Mouse (Mus musculus) Patski (cell line): ENCODE results near the gene Fxyd6. TPM values are rescaled to one million over a fixed set of nuclear protein-coding genes. Genes with fewer than 3 reads are reported as not detected.

Experiments used
- ATAC-seq: fragments of 100-300 bp; one replicate; pipeline ENCODE4 v1.8.0; 2021
- CTCF ChIA-PET: fragments of 350-600 bp; sonication (Branson Sonifier 250); formaldehyde crosslinking; loops from one replicate; lab custom pipeline; 2022; ENCODE audit warnings: inconsistent platforms; lab: Charles Lee
- POLR2A ChIA-PET: fragments of 350-600 bp; sonication (Branson Sonifier 250); formaldehyde crosslinking; loops from one replicate; lab custom pipeline; 2022; ENCODE audit warnings: antibody characterized with exemption, inconsistent platforms; lab: Charles Lee
- DNase-seq: peaks from one replicate; pipeline ENCODE4 v3.0.0-alpha.2; 2011; ENCODE audit warnings: low read depth, low spot score
- H3K27me3 ChIP-seq: fragments of 371-371 bp; one replicate; pipeline ENCODE4 v1.5.1; 2021
- CTCF ChIP-seq: fragments of 100-300 bp; IDR thresholded peaks from one replicate; pipeline ENCODE4 v1.5.1; 2021
- in situ Hi-C: fragments of 300-500 bp; cut with MboI; formaldehyde crosslinking; loops from 3 replicates; pipeline ENCODE4 v1.11.1; 2018; ENCODE audit warnings: low pct_unique_long_range_greater_than_20kb, mixed read lengths
- polyA plus RNA-seq: library from polyadenylated mRNA; unstranded; gene quantifications from one replicate; pipeline ENCODE4 v1.2.3, GENCODE M21; 2021

The Fxyd6 gene
- polyA plus RNA-seq, 1 experiment from 2014 or later = 0.03 TPM

DNA sequence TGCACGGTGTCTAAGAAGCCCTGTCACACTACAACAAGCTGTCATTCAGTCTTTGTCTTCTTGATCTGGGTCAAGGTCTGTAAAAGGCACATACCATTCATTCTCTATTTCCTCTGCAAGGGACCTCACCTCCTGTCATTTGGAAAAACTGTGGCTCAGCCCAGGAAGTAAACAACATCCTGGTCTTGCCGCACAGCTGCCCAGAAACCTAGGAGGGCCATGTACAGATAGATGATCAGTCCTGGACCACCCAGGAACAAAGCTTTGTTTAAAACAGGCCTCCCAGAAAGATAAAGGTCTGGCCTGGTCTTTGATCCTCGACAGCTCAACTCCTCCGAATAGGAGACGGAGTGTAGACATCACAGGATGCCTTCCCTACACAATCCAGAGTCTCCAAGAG lies 20.1 kb upstream of the Fxyd6 start:
- no peak for TF ChIP-seq CTCF
- DNase-seq (no peak), ATAC-seq (no peak)
- ChIA-PET POLR2A (no interaction called here), CTCF (no interaction called here)
- peaks cover 43% of the 10 kb centered on the region for H3K27me3 ChIP-seq
- in situ Hi-C loops = no loop called here

GRCm38 (mm10) chr9:45355192-45355591 lies 14.8 kb upstream of the Fxyd6 start:
- no peak for TF ChIP-seq CTCF
- peaks cover 33% of the 10 kb centered on the region for H3K27me3 ChIP-seq
- ChIA-PET POLR2A (no interaction called here), CTCF (no interaction called here)
- in situ Hi-C loops = no loop called here
- no peak for ATAC-seq
- no peak for DNase-seq

DNA sequence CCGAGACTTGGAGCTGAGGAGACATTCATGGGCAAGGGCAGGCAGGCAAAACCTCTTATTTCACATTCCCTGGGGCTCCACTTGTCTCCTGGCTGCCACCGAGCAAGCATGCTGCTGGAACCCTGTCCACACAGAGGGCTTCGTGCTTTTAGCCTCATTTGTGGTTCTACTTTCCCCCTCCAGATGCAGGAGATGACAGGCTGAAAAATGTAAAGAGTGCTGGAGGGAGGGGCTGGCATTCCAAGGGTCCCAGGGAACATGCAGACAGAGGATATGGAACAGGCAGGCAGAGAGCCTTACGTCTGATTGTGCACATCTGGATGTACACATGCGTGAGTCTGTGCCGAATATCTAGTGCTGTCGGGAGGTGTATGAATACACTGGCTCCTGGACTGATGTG lies 11.6 kb upstream of the Fxyd6 start:
- ChIA-PET POLR2A (no interaction called here), CTCF (no interaction called here)
- DNase-seq = no peak
- ATAC-seq = no peak
- no peak for TF ChIP-seq CTCF
- in situ Hi-C loops = no loop called here
- peaks cover 26% of the 10 kb centered on the region for H3K27me3 ChIP-seq

DNA sequence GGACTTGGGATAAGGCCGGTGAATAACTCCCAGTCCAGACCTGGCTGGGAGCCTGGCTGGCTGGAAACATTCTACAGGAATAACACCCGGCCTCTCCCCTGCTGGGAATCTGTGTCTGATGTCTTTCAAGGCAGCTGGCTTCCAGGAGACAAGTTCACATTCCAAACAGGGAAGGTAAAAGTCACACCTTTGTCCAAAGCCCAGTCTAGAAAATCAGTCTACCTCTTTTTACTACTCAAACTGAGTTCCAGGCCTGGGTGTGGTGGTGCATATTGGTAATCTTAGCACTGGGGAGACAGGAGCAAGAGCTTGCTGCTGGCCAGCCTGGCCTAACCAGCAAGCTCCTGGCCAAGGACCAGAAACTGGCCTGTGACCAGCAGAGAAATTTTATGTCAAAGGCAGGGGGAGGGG lies 7.9 kb upstream of the Fxyd6 start:
- H3K27me3 ChIP-seq = peaks cover 16% of the 10 kb centered on the region
- ChIA-PET POLR2A (no interaction called here), CTCF (no interaction called here)
- no peak for TF ChIP-seq CTCF
- no peak for ATAC-seq
- in situ Hi-C loops = no loop called here
- DNase-seq = no peak

DNA sequence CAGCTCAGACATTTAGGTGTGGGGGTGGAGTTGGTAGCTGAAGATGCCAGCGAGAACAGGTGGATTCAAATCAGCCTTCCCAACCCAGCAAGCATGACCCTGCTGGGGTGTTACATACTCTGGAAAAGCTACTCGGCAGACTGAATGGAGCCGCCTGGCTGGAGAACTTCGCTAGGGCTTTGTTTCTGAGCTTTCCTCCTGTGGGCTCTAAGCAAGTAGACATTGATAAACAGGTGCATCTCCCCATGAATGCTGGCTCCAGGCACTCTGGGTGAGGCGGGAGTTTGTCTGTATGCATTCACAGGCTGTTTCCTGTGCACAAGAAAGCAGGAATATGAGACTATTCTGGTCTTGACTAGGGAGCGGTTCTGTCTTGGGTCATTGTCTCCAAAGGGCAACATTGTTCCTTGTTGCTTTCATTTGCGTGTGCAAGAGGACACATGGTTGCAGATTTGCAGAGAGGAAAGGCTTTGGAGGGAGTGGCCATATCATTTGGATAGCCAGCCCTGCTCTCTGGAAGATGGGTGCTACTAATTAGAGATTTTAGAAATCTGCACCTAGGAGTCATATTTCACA lies 6.3 kb upstream of the Fxyd6 start:
- peaks cover 23% of the 10 kb centered on the region for H3K27me3 ChIP-seq
- DNase-seq (no peak), ATAC-seq (no peak)
- POLR2A ChIA-PET = no interaction called here
- in situ Hi-C loops = no loop called here
- CTCF ChIA-PET = no interaction called here
- TF ChIP-seq CTCF = no peak

- CTCF ChIA-PET = no interaction called here
Observed at GRCm38 (mm10) chr9:45367716-45368115, 2.3 kb upstream of the Fxyd6 start.

DNA sequence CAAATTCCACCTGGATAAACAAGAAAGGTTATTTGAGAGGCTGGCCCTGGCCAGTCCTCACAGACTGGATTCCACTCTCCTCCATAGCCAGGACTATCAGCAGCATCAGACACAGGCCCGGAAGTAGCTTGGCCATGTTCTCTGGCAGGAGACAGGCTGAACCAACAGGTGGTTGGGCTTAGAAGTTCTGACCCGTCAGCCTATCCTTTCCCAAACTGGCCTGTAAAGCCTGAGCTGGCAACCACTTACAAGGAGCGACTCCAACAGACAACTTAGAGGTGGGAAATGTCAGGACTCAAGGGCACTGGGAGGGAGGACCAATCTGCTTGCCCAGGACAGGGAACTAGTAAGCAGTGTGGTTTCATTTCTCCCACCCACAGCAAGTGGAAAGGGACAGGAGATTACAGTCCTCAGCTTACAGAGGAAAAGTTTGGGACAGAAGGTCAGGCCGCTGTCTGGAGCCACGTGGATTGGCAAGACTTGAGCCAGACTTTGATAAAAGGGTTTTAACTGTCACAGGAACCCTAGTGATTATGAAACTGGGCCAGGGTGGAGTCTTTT lies 1.6 kb upstream of the Fxyd6 start:
- no peak for TF ChIP-seq CTCF
- peaks cover 33% of the 10 kb centered on the region for H3K27me3 ChIP-seq
- CTCF ChIA-PET = no interaction called here
- in situ Hi-C loops = no loop called here
- POLR2A ChIA-PET = no interaction called here
- ATAC-seq = no peak
- DNase-seq = no peak

More at GRCm38 (mm10) chr9:45367716-45368115, 2.3 kb upstream of the Fxyd6 start:
- H3K27me3 ChIP-seq = peaks cover 36% of the 10 kb centered on the region
- ATAC-seq = no peak
- POLR2A ChIA-PET = no interaction called here
- DNase-seq = no peak
- in situ Hi-C loops = no loop called here
- no peak for TF ChIP-seq CTCF

DNA sequence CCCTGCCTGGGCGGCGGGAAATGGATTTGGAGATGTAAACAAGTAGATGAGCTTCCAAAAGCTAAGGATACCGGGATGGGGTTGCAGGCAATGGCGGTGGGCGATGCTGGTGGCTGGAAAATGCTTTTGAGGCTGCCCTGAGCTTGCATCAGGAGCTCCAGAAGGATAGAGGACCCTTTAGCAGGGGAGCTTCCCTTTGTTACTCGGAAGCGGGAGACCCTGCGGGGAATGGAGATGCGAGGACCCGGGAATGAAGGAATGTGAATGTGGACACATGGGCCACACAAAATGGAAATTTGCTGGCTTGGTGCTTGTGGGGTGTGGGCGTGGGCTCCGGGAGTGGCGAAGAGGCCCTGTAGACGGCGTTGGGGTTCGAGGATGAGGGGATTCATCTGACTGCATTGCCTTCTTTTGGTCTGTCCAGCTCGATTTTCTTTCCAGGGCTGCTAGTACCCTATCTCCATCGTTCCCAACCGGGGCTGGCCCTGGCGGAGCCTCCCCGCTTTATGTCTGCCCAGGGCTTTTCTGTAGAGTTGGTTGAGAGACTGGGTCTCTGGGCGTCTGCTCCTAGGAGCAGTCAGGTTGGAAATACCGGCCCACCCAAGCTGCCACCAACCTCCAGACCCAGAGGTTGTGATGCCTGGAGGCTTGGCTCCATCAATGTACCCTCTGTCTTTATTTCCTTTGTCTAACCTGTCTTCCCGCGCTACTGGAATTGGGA lies 791 bp downstream of the Fxyd6 start:
- in situ Hi-C loops = no loop called here
- ChIA-PET POLR2A (no interaction called here), CTCF (no interaction called here)
- DNase-seq (no peak), ATAC-seq (no peak)
- H3K27me3 ChIP-seq = peaks cover 28% of the 10 kb centered on the region
- TF ChIP-seq CTCF = no peak

DNA sequence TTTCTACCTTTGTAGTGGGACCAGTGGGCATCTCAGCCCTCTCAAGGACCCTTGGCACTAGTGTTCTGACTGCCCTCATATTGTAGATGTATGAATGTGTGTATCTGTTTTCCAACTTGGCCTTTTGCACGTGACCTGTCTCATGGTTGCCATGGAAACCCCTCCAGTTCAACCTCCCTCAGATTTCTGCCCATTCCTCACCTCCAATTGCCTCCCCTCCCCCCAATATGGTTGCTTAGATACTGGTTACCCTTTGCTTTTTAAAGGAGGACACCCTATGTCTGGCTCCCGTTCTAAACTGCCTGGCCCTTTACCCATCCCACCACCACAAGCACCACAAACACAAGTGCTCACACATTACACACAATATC lies 1.3 kb downstream of the Fxyd6 start:
- no peak for TF ChIP-seq CTCF
- in situ Hi-C loops = no loop called here
- ChIA-PET POLR2A (no interaction called here), CTCF (no interaction called here)
- ATAC-seq (no peak), DNase-seq (no peak)
- peaks cover 28% of the 10 kb centered on the region for H3K27me3 ChIP-seq

GRCm38 (mm10) chr9:45373896-45374295 lies 3.9 kb downstream of the Fxyd6 start:
- in situ Hi-C loops = no loop called here
- POLR2A ChIA-PET = no interaction called here
- CTCF ChIA-PET = no interaction called here
- DNase-seq = no peak
- H3K27me3 ChIP-seq = peaks cover 31% of the 10 kb centered on the region
- no peak for TF ChIP-seq CTCF
- ATAC-seq = no peak

DNA sequence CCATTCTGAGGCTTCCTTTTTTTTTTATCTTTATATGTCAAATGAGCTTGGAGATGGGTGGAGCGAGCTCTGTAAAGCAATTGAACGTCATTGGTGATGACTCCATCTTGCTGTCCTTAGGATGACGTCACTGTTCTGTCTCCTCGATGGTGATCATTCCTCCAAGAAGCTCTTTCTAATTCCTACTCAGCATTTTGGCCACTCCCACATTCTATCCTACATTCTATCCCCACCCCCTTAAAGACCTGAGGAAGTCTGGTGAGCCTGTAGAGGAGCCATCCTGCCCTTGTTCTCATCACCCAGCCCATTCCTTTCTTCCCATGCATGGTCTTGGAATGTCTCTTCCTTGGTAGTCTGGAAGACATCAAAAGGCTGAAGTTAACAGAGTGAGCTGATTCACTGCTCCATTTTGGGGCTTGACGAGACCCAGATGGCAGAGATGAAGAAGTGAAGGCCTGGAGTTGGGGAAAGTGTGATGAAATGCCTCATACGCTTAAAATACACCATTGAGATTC lies 5.1 kb downstream of the Fxyd6 start:
- H3K27me3 ChIP-seq = peaks cover 37% of the 10 kb centered on the region
- ChIA-PET POLR2A (no interaction called here), CTCF (interaction anchor here (0.6 kb wide), 1 partner anchor 13 kb away, joined by 3 read pairs; no protein-coding TSS in a partner anchor)
- TF ChIP-seq CTCF = no peak
- DNase-seq = no peak
- in situ Hi-C loops = no loop called here
- ATAC-seq = no peak
